Mouse (Mus musculus) right cerebral cortex, postnatal 14 days (tissue): ENCODE results near the gene Hacd4.

Experiments used
- DNase-seq: peaks from one replicate; pipeline ENCODE4 v3.0.0; 2022

Gene Hacd4

GRCm38 (mm10) chr4:88438326-88438989, at the start of gene Hacd4:
TSS of gene Hacd4 (minus strand) at chr4:88438928.
- DNase-seq, result peak; percentile 30

GRCm38 (mm10) chr4:88488107-88488506, 49.4 kb upstream of the Hacd4 start:
- no peak for DNase-seq

- no peak for DNase-seq
Observed at GRCm38 (mm10) chr4:88480130-88480529, 41.4 kb upstream of the Hacd4 start.

GRCm38 (mm10) chr4:88478809-88479186, 40.1 kb upstream of the Hacd4 start:
- no peak for DNase-seq

- no peak for DNase-seq
Observed at GRCm38 (mm10) chr4:88478177-88478808, 39.6 kb upstream of the Hacd4 start.

- no peak for DNase-seq
Observed at GRCm38 (mm10) chr4:88476511-88477210, 37.9 kb upstream of the Hacd4 start.

- DNase-seq, result no peak
Observed at GRCm38 (mm10) chr4:88476084-88476483, 37.4 kb upstream of the Hacd4 start.

GRCm38 (mm10) chr4:88471528-88471927, 32.8 kb upstream of the Hacd4 start:
- no peak for DNase-seq

- DNase-seq, result no peak
Observed at GRCm38 (mm10) chr4:88464574-88464973, 25.8 kb upstream of the Hacd4 start.

GRCm38 (mm10) chr4:88462981-88463646, 24.4 kb upstream of the Hacd4 start:
- DNase-seq, result no peak

- no peak for DNase-seq
Observed at GRCm38 (mm10) chr4:88462501-88462900, 23.8 kb upstream of the Hacd4 start.

- no peak for DNase-seq
Observed at GRCm38 (mm10) chr4:88461315-88461714, 22.6 kb upstream of the Hacd4 start.

GRCm38 (mm10) chr4:88458673-88459072, 19.9 kb upstream of the Hacd4 start:
- DNase-seq, result no peak

- no peak for DNase-seq
Observed at GRCm38 (mm10) chr4:88458093-88458492, 19.4 kb upstream of the Hacd4 start.

- DNase-seq, result no peak
Observed at GRCm38 (mm10) chr4:88450087-88450765, 11.5 kb upstream of the Hacd4 start.

- DNase-seq, result no peak
Observed at GRCm38 (mm10) chr4:88448976-88449375, 10.2 kb upstream of the Hacd4 start.

GRCm38 (mm10) chr4:88440814-88441213, 2.1 kb upstream of the Hacd4 start:
- DNase-seq, result no peak

- no peak for DNase-seq
Observed at GRCm38 (mm10) chr4:88439669-88440123, 968 bp upstream of the Hacd4 start.

- DNase-seq, result no peak
Observed at GRCm38 (mm10) chr4:88438990-88439329, 232 bp upstream of the Hacd4 start.

- DNase-seq, result no peak
Observed at GRCm38 (mm10) chr4:88437917-88438316, 811 bp downstream of the Hacd4 start.

GRCm38 (mm10) chr4:88437166-88437565, 1.6 kb downstream of the Hacd4 start:
- DNase-seq, result no peak

- no peak for DNase-seq
Observed at GRCm38 (mm10) chr4:88436593-88437165, 2.0 kb downstream of the Hacd4 start.
